Mouse (Mus musculus) bone marrow macrophage, adult 2 months (primary cell): Measurements from ENCODE around the gene Kif18b.

ENCODE experiments used
- CTCF ChIP-seq: IDR thresholded peaks from 2 replicates; pipeline ENCODE4 v1.5.1; 2012; ENCODE audit warnings: low read depth, mild to moderate bottlenecking, low read length, moderate library complexity
- POLR2A ChIP-seq: IDR thresholded peaks from 2 replicates; pipeline ENCODE4 v1.6.1; 2012; ENCODE audit warnings: mild to moderate bottlenecking, low read depth, low read length, borderline replicate concordance

DNA sequence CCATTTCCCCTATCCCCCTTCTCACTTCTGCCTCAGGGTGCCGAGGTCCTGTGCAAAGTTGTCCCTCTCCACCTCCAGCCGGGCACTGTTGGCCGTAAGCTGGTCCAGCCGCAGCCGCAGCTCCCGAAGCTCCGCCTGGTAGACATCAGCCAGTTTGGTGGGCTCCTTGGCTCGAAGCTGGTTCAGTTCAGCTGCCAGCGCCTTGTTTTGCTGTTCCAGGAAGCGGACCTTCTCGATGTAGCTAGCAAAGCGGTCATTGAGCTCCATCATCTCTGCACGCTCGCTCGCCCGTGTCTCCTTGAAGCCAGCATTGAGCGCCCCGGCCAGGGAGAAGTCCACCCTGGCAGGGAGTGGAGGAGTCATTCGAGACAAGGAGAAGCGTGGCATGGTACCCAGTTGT, 28.3 kb downstream of the Kif18b start:
- TF ChIP-seq CTCF = no peak
- TF ChIP-seq POLR2A = no peak
